Mouse (Mus musculus): Measurements from ENCODE around the gene Stk19.

- no peak for TF ChIP-seq CTCF (IDR thresholded peaks at IDR 0.05)
- no peak for TF ChIP-seq POLR2A (IDR thresholded peaks at IDR 0.05; ENCODE audit: insufficient read depth, low read depth, low read length)
These were observed 21.9 kb upstream of the Stk19 start for GRCm38 (mm10) chr17:34858670-34859069.
